Mouse (Mus musculus) ES-Bruce4 (cell line): Measurements from ENCODE around the gene Yif1b. TPM values are rescaled to one million over a fixed set of nuclear protein-coding genes. Genes with fewer than 3 reads are reported as not detected.

Experiments used
- H3K27ac ChIP-seq: 2 replicates; pipeline ENCODE4 v1.5.1; 2012; ENCODE audit warnings: low read length, inconsistent platforms; ENCODE audit not compliant: insufficient read depth
- H3K27me3 ChIP-seq: 2 replicates; pipeline ENCODE4 v1.6.1; 2012; ENCODE audit warnings: mild to moderate bottlenecking, low read length, inconsistent platforms; ENCODE audit not compliant: control insufficient read depth, poor library complexity, insufficient read depth, severe bottlenecking
- H3K36me3 ChIP-seq: 2 replicates; pipeline ENCODE4 v1.6.1; 2012; ENCODE audit warnings: inconsistent platforms, mild to moderate bottlenecking, low read length, moderate library complexity; ENCODE audit not compliant: control insufficient read depth, poor library complexity, insufficient read depth, severe bottlenecking
- H3K4me1 ChIP-seq: one replicate; pipeline ENCODE4 v1.8.1; 2011; ENCODE audit warnings: low read length; ENCODE audit not compliant: control insufficient read depth, insufficient read depth
- H3K4me3 ChIP-seq: 2 replicates; pipeline ENCODE4 v1.5.1; 2011; ENCODE audit warnings: low read depth, mild to moderate bottlenecking, low read length
- H3K9ac ChIP-seq: 2 replicates; pipeline ENCODE4 v1.6.1; 2012; ENCODE audit warnings: low read depth, mild to moderate bottlenecking, inconsistent platforms; ENCODE audit not compliant: poor library complexity, severe bottlenecking
- H3K9me3 ChIP-seq: replicated peaks from 2 replicates; pipeline ENCODE4 v1.6.1; 2012; ENCODE audit warnings: mild to moderate bottlenecking, low read length, inconsistent platforms; ENCODE audit not compliant: control insufficient read depth, poor library complexity, insufficient read depth, severe bottlenecking
- CTCF ChIP-seq: IDR thresholded peaks from one replicate; pipeline ENCODE4 v1.8.1; 2011; ENCODE audit warnings: low read depth, low read length
- EP300 ChIP-seq: IDR thresholded peaks from 2 replicates; pipeline ENCODE4 v1.6.1; 2011; ENCODE audit warnings: low read depth, low read length; ENCODE audit not compliant: insufficient read depth
- POLR2A ChIP-seq: IDR thresholded peaks from one replicate; pipeline ENCODE4 v1.8.1; 2011; ENCODE audit warnings: low read length; ENCODE audit not compliant: insufficient read depth
- polyA plus RNA-seq: library from polyadenylated mRNA; stranded (reverse); fragments of >200 nt; gene quantifications from 2 replicates; pipeline ENCODE4 v1.2.4, GENCODE M21; 2011; ENCODE audit warnings: low read depth; ENCODE audit not compliant: missing spikeins, insufficient read depth, insufficient read length

Gene Yif1b
- polyA plus RNA-seq, 1 experiment, result 55.2 TPM

DNA sequence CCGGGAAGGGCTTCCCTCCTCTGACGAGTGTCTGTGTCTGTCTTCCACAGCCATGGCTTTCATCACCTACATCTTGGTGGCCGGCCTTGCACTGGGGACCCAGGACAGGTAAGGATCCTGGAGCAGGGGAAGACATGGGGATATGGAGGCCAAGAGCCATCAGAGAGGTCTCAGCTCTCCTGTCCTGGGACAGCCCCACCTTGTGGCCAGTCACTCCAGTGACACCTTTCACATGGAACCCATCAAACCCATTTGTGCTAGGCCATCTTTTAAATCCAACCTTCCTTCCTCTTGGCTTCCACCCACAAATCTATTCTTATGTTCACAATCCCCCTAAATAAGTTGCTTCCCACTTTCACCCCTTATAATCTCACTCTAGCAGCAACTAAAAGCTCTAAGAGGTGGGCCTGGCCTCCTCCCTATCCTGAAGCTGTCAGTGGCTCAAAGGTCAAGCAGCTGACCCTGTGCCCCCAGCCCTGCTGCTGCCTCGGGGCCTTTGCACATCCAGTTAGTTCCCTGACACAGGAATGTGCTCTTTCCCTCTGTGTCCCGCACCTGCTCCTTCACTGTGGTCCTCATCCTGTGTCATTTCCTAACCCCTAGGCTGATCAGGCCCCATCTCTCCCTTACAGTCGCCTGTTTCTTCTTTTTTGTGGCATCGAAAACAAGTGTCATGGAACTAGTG lies 6.7 kb downstream of the Yif1b start:
- no peak overlapping the region for H3K9ac ChIP-seq

DNA sequence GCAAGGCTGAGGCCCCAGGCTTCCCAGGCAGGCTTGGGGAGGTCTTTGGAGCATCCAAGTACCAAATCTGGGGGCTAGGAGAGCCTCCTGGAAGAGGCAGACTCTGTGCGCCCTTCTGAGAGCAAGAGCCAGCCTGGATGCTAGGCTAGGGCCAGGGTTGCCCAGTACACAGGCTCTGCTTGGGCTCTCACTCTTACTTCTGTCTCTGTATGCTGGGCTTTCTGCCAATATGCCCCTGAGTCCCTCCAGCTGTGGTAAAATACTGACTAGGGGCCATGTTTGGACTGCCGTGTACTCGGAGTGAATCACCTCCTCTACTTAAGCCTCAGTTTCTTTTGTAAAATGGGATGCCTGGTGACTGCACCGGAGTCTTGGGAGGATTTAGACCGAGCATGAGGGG lies 7.9 kb downstream of the Yif1b start:
- TF ChIP-seq CTCF (no peak), EP300 (no peak), POLR2A (no peak)
- Histone ChIP-seq H3K4me1 (no peaks in the 10 kb centered on the region), H3K27me3 (no peaks in the 10 kb centered on the region), H3K36me3 (no peaks in the 10 kb centered on the region), H3K4me3 (no peak overlapping the region), H3K9ac (no peak overlapping the region), H3K27ac (no peak overlapping the region), H3K9me3 (no peaks in the 10 kb centered on the region)

More for the DNA sequence above, 6.7 kb downstream of the Yif1b start:
- Histone ChIP-seq H3K27me3 (no peaks in the 10 kb centered on the region), H3K4me1 (peaks cover under 1% of the 10 kb centered on the region), H3K9me3 (no peaks in the 10 kb centered on the region), H3K36me3 (no peaks in the 10 kb centered on the region), H3K27ac (peak overlapping the region; percentile 45; the same call in 1 of the 2 replicates), H3K4me3 (no peak overlapping the region)
- TF ChIP-seq EP300, result no peak
- no peak for TF ChIP-seq POLR2A
- peak; percentile 89 for TF ChIP-seq CTCF

DNA sequence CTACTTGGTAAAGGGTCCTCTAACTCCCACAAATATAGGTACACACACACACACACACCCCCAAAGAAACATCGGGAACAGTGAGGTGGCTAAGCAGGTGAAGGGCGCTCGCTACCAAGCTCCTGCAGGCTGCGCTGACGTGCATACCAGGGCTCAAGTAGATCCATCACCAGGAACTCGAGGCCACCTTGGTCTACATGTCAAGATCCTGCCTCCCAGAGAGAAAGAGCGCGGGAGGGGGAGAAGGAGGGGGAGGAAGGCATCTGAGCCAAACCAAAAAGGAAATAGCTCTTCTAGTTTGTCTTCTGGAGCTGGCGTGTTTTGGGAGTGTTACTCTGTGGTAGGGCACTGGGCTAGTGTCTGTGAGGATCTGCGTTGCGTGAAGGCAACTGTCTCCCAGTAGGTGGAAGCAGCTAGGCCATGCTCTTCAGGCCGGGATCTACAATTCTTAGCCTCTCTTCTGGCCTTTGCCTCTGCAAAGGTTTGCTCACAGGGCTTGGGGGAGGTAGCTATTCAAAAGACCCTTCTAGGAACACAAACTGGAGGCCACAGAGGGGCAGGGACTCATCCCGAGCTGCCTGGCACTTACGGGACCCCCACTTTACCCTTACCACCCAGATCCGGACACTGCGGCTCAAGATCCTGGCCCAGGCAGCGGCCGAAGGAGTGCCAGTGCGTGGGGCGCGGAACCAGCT lies 8.6 kb downstream of the Yif1b start:
- peak overlapping the region; percentile 12; the same call in 1 of the 2 replicates for H3K27ac ChIP-seq
- TF ChIP-seq EP300, result no peak
- H3K9me3 ChIP-seq, result no peaks in the 10 kb centered on the region
- no peaks in the 10 kb centered on the region for H3K27me3 ChIP-seq
- peak overlapping the region; percentile 32 for H3K9ac ChIP-seq
- H3K36me3 ChIP-seq, result no peaks in the 10 kb centered on the region
- no peaks in the 10 kb centered on the region for H3K4me1 ChIP-seq
- peak overlapping the region; percentile 43 for H3K4me3 ChIP-seq

DNA sequence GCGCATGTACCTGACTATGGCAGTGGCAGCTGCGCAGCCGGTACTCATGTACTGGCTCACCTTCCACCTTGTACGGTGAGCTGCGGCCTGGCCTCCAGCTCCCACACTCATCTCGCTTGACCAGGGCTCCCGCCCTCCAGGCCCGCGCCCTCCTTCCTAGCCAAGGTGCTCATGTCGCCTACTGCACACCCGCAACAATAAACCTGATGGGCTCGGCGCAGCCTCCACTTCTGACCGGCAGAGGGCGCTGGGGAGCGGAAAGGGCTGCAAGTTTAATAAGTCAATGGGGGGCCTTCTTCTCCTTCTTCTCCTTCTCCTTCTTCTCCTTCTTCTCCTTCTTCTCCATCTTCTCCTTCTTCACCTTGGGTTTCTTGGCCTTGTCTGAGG lies 9.2 kb downstream of the Yif1b start:
- Histone ChIP-seq H3K36me3 (no peaks in the 10 kb centered on the region), H3K27ac (peak overlapping the region; percentile 59; the same call in 1 of the 2 replicates), H3K27me3 (no peaks in the 10 kb centered on the region), H3K9ac (peak overlapping the region; percentile 59), H3K4me3 (peak overlapping the region; percentile 44), H3K9me3 (no peaks in the 10 kb centered on the region), H3K4me1 (no peaks in the 10 kb centered on the region)
- TF ChIP-seq CTCF, result peak; percentile 92
- no peak for TF ChIP-seq POLR2A
- 0 out of 2 replicates have a peak, but pooled peaks have one; percentile 47 for TF ChIP-seq EP300

DNA sequence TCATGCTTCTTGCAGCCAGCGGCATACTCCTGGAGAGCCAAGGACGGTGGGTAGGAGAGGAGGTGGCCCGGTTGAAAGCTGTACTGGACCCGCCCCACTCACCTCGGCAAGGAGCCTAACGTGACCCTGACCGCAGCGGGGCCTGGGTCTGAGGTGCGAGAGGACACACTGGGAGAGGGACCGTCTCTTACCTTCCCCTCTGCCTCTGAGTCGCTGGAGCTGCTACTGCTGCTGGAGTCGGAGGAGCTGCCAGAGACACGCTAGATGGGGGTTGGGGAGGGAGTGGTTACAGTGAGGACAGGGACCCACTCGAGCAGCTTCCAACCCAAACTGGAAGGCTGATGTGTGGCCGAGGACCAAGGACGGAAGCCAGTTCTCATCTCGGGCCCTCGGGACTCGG lies 9.6 kb downstream of the Yif1b start:
- Histone ChIP-seq H3K36me3 (no peaks in the 10 kb centered on the region), H3K9me3 (no peaks in the 10 kb centered on the region), H3K9ac (peak overlapping the region; percentile 59), H3K27me3 (no peaks in the 10 kb centered on the region), H3K4me3 (peak overlapping the region; percentile 44), H3K27ac (peak overlapping the region; percentile 59), H3K4me1 (no peaks in the 10 kb centered on the region)
- TF ChIP-seq EP300 (no peak), CTCF (no peak), POLR2A (no peak)

DNA sequence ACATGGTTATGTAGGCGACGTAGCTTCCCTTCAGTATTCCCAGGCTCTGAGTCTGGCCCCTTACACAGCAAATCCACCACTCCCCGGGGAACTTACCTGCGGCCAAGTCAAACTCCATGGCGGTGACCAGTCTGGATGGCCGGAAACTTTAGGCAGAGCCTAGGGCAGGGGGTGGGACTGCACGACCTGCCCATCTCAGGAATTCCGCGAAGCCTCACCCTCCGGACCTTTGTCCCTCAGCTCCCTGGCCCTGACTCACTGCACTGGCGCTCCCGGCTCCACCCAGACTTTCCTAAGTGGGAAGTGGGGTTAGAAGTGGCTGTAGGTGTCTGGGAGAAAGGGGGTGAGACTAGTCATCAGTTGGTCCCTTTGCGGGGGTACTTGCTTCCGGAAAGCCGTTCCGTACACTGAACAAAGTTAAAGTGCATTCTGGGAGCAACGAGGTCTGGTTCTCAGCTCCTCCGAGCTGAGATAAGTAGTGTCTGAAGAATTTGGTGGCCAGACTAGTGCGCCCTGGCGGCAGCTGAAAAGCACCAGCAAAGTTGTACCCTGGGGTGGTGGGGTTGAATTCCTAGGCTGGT lies 10.2 kb downstream of the Yif1b start, which contains the start of gene 2200002D01Rik:
TSS of gene 2200002D01Rik (minus strand) at position 206 of the 581 bp plus-strand sequence.
- peak within 1 kb of the TSS; percentile 59 for H3K9ac ChIP-seq
- no peak for TF ChIP-seq CTCF
- no peak for TF ChIP-seq POLR2A
- peak; percentile 72; the same call in 1 of the 2 replicates for TF ChIP-seq EP300
- peak within 1 kb of the TSS; percentile 59 for H3K27ac ChIP-seq
- no peaks in the 10 kb centered on the region for H3K27me3 ChIP-seq
- no peaks in the 10 kb centered on the region for H3K36me3 ChIP-seq
- H3K4me1 ChIP-seq, result no peaks in the 10 kb centered on the region
- H3K9me3 ChIP-seq, result no peaks in the 10 kb centered on the region
- H3K4me3 ChIP-seq, result peak within 1 kb of the TSS; percentile 44
